Mouse (Mus musculus) heart, postnatal 25 days (tissue): ENCODE measurements at regions not wholly inside any gene's neighbourhood (a gene's known extent, or its start where the extent isn't known, plus 50 kb on each side); places are given as distances from the start of the nearest gene placed in this dataset.

Source experiments
- DNase-seq: peaks from one replicate; pipeline ENCODE4 v3.0.0; 2022; ENCODE audit warnings: low spot score
- intact Hi-C: fragments of 180-260 bp; cut with DNase I; formaldehyde crosslinking; loops from one replicate; pipeline ENCODE4 v1.15.1; 2025

GRCm38 (mm10) chr11:25356671-25357586, 853.6 kb downstream of the 5730522E02Rik start:
- intact Hi-C loops, result no loop called here
- no peak for DNase-seq

DNA sequence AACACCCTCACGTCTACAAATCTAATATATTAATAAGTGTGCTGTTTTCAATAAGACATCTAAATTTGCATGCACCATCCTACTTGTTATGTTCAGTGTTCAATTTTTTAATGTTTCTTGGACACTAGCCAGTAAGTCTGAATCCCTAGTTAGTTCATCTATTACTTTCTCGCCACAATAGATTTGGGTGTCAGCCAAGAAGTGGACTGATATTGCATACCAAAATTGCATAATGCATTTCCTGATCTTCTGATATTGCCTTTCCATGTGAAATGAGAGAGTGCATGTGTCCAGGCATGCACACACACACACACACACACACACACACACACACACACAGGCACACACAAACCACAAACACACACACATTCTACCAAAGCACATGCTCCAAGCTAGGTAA, 874.9 kb downstream of the 5730522E02Rik start:
- intact Hi-C loops, result no loop called here
- no peak for DNase-seq

DNA sequence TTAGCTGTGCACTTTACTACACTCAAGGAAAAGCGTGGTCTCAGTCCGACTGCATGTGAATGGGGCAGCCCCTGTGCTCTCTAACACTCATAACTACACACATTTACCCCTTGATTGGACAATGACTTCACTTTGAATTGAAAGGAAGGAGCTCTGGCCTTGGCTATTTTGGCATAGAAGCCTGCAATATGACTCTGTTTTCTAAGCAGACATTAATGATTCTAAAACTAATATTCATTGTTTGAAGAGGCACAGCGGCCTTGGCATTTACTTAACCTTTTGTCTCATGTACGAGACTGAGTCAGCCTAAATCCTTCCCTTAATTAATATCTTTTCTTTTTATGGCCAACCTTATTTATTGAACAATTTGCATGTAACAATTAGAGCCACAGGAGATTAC, 879.9 kb downstream of the 5730522E02Rik start:
- intact Hi-C loops, result no loop called here
- DNase-seq, result no peak

DNA sequence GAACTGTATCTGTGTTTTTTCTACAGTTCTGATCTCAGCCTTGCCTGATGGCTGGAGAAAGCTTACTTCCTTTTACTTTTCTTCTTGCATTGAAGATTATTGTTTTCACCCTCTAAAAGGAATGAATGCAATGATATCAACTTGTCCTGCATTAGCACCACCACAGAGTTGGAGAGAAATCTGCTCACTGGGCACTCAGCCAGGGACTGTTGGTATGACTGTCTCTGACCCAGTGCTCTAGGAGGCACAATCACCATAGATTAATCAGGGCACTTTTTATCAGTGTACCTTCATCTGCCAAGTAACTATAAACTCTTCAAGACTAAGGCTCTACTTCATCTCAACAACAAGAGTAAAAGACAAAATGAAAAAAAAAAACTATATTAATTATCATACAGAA, 888.1 kb downstream of the 5730522E02Rik start:
- intact Hi-C loops, result no loop called here
- no peak for DNase-seq

- DNase-seq, result no peak
- intact Hi-C loops, result no loop called here
Observed at GRCm38 (mm10) chr11:25321494-25321893, 889.1 kb downstream of the 5730522E02Rik start.

DNA sequence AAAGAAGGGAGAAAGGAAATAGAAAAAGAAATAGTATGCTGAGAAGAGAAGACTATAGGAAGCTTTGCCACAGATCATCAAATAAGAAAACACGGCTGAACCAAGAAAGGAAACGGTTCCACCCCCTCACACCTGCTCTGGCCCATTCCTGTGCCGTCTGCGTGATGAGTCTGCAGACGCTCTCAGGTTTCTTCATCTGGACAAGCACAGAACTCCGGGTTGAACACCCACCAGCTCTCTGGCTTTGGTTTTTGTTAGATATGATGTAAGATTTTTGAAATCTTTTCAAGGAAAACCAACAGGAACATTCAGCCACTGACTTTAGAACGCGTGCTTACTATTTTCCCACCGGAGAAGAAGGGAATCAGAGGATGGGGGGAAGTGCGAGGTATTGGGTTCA, 895.9 kb downstream of the 5730522E02Rik start:
- DNase-seq, result no peak
- intact Hi-C loops, result no loop called here

DNA sequence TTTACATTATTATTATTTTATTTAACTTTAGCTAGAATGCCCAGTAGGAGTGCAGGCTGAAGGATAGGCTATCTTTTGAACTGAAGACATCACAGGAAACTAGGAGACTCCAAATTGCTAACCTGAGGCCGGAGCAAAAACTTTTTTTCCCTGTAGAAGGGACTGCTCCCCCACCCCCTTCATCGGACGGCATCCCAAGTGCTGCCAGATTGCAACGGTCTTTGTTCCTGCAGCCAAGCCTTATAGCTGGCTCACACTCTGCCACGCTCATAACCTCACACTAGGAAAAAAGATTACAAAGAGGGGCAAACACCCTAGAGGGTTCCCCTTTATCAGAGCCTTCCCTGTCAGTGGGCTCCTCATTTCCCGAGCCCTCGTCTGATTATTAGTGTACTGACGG, 896.7 kb downstream of the 5730522E02Rik start:
- intact Hi-C loops, result no loop called here
- DNase-seq, result no peak

DNA sequence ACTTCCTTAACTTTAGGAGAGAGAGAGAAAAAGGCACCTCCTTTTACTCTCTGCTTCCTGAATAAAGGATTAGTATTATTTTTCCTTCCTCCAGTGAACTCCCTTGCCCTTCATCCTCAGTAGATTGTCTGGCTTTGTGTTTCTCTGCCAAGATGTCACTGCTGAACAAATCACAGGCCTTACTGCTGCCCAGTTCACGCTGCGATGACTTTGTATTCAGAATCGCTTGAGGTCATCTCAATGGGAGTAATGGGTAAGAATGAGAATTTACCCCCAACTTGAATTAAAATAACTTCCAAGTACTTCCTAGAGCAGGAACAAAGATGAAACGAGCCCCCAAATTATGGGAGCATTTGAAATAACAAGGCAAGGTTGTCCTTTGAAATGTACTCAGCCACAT, 897.3 kb downstream of the 5730522E02Rik start:
- intact Hi-C loops, result no loop called here
- DNase-seq, result no peak

- no peak for DNase-seq
- intact Hi-C loops, result no loop called here
Observed at GRCm38 (mm10) chr11:25310754-25311153, 899.8 kb downstream of the 5730522E02Rik start.

DNA sequence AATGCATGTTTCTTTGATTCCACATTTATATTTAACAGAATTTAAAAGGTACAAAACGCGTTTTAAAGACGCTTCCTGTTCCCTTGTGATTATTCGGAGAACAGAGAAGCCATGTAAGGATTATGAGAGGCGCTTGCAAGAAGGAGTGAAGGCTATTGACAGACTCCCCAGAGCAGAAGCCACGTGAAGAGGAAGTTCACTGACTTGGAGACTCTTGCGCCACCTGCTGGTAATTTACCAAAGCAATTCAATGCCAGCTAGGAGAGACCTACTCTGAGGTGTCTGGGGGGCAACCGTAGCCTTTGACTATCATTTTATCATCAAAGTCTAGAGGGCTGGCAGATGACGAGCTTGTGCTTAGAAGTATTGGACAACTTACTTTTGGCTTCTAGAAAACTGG, 909.4 kb downstream of the 5730522E02Rik start:
- DNase-seq, result no peak
- intact Hi-C loops, result loop anchor here (1.0 to 5.0 kb wide), 3 partner anchors 886 to 1252 kb away; no protein-coding TSS in a partner anchor

- DNase-seq, result no peak
- intact Hi-C loops, result no loop called here
Observed at GRCm38 (mm10) chr11:25288346-25288745, 922.2 kb downstream of the 5730522E02Rik start.

DNA sequence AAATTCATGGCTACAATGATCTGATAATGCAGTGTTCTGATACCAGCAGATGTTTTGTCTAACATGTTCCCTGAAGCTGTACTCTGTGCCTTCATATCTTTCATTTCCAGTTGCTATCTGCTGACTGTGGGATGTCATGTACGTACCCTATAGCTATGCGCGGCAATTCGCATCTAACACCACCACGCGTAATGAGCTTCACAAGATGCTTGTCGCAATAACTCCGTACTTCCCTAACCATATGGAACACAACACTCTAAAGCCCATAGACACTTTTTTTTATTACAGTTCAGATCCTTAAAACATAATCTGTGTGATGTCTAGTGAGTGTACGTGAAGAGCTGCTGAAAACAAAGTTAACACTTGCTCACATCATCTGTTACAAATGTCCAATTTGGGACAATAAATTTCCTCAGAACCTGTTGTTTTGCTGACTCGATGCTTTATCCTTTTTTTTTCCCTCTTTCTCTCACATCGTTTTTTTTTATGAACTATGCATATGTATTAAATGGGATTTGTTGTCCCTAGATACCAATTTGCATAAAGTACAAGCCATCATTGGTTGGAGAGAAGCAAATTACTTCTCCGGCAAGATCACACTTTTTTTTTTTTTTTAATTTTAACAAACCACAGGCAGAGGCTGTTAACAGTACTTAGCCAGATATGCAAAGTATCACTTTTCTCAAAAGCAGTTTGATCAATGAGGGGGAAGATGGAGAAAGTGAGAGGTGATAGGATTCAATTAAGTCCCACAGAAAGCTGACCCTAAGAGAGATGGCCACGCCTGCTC, 922.9 kb downstream of the 5730522E02Rik start:
- DNase-seq, result no peak
- intact Hi-C loops, result no loop called here

GRCm38 (mm10) chr11:25269936-25270540, 940.5 kb downstream of the 5730522E02Rik start:
- DNase-seq, result no peak
- intact Hi-C loops, result no loop called here

GRCm38 (mm10) chr11:25262906-25263305, 947.7 kb downstream of the 5730522E02Rik start:
- intact Hi-C loops, result no loop called here
- DNase-seq, result no peak

- no peak for DNase-seq
- intact Hi-C loops, result no loop called here
Observed at GRCm38 (mm10) chr11:25259691-25260090, 950.9 kb downstream of the 5730522E02Rik start.

- no peak for DNase-seq
Observed at GRCm38 (mm10) chr11:25233360-25233890, 977.1 kb downstream of the 5730522E02Rik start.

More at GRCm38 (mm10) chr11:25233360-25233890, 977.1 kb downstream of the 5730522E02Rik start:
- intact Hi-C loops, result no loop called here
